Comparison of ENCODE assay signal across 8 mouse cellular contexts in the genomic region with DNA sequence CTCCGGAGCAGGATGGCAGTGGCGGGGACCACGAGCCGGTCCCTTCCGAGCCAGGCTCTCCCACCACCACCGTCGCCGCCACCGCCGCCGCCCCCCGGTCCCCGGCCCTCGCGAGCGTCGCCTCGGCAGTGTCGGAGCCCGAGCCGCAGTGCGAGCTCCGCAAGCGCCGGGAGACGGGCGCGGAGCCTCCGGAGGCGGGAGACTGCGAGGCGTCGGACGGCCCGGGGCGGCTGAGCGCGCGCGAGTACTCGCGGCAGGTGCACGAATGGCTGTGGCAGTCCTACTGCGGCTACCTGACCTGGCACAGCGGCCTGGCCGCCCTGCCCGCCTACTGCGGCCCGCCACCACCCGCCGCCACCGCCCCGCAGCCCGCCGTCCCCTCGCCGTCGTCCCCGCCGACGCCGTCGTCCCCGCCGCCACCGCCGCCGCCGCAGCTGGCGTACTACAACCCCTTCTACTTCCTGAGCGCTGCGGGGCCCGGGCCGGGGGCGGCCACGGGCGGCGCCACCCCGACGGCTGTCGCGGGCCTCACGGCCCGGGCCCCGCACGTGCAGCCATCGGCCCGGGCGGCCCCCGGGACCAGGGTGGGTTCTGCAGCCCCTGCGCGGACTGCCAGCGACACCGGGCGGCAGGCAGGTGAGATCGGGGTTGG. TPM values are rescaled to one million over a fixed set of nuclear protein-coding genes. Genes with fewer than 3 reads are reported as not detected.
DNase-seq lines count a peak whose midpoint lies in the region; ATAC-seq and TF ChIP-seq lines count a peak whose summit lies in the region.

No protein-coding gene starts in this region.

- peak overlapping the region; percentile 89 for H3K27ac ChIP-seq in heart, embryonic 15.5 days
- H3K27ac ChIP-seq in limb, embryonic 15.5 days: peak overlapping the region; percentile 83
- H3K27ac ChIP-seq in midbrain, embryonic 16.5 days (ENCODE audit: low read length): peak overlapping the region; percentile 88

- H3K27me3 ChIP-seq in C2C12 (ENCODE audit: control insufficient read depth, insufficient read depth, insufficient read length): no peaks in the 10 kb centered on the region
- H3K27me3 ChIP-seq in heart, embryonic 15.5 days: no peaks in the 10 kb centered on the region
- no peaks in the 10 kb centered on the region for H3K27me3 ChIP-seq in limb, embryonic 15.5 days
- H3K27me3 ChIP-seq in midbrain, embryonic 16.5 days (ENCODE audit: control insufficient read depth, insufficient read depth, low read depth, low read length): no peaks in the 10 kb centered on the region

- no peaks in the 10 kb centered on the region for H3K79me2 ChIP-seq in C2C12 (ENCODE audit: control insufficient read depth, insufficient read depth)

- TF ChIP-seq CTCF in C2C12 (IDR thresholded peaks at IDR 0.05; ENCODE audit: control insufficient read depth, insufficient read depth, insufficient read length): no peak

- H3ac ChIP-seq in C2C12 (ENCODE audit: control insufficient read depth, insufficient read length, low read depth): peak overlapping the region; percentile 70

- under 1% methylated on average over 88 of the region's 96 CpGs for WGBS in heart, embryonic 15.5 days
- under 1% methylated on average over 81 of the region's 96 CpGs for WGBS in limb, embryonic 15.5 days
- WGBS in midbrain, embryonic 16.5 days: under 1% methylated on average over 80 of the region's 96 CpGs

- H3K9me3 ChIP-seq in heart, embryonic 15.5 days (replicated peaks): no peaks in the 10 kb centered on the region
- H3K9me3 ChIP-seq in limb, embryonic 15.5 days: no peaks in the 10 kb centered on the region
- no peaks in the 10 kb centered on the region for H3K9me3 ChIP-seq in midbrain, embryonic 16.5 days (replicated peaks; ENCODE audit: control insufficient read depth, low read length, poor library complexity, severe bottlenecking)

- H3K4me3 ChIP-seq in C2C12 (ENCODE audit: insufficient read depth, poor library complexity, severe bottlenecking): peak overlapping the region; percentile 74
- H3K4me3 ChIP-seq in heart, embryonic 15.5 days: peak overlapping the region; percentile 97
- H3K4me3 ChIP-seq in limb, embryonic 15.5 days: peak overlapping the region; percentile 95
- H3K4me3 ChIP-seq in midbrain, embryonic 16.5 days (ENCODE audit: low read depth, low read length): peak overlapping the region; percentile 94

- peak; percentile 34; the same call in 1 of the 2 replicates for ATAC-seq in cerebellum, adult (ENCODE audit: insufficient number of reproducible peaks, low FRiP score, low TSS enrichment)
- ATAC-seq in heart, embryonic 15.5 days (replicated peaks; ENCODE audit: insufficient number of reproducible peaks, insufficient read depth, low FRiP score, low read depth): peak; percentile 73
- ATAC-seq in limb, embryonic 15.5 days (ENCODE audit: insufficient number of reproducible peaks, low FRiP score, low TSS enrichment, low read depth): peak; percentile 72
- peak; percentile 72 for ATAC-seq in midbrain, embryonic 16.5 days

- peak overlapping the region; percentile 94 for H3K9ac ChIP-seq in heart, embryonic 15.5 days
- peak overlapping the region; percentile 81 for H3K9ac ChIP-seq in limb, embryonic 15.5 days
- H3K9ac ChIP-seq in midbrain, embryonic 16.5 days (ENCODE audit: low read depth, low read length): peak overlapping the region; percentile 96

- DNase-seq in cerebellum, adult 11 months: no peak
- DNase-seq in cerebellum, postnatal 10 days: peak; percentile 65 to 66
- peak; percentile 30 to 51 for DNase-seq in thymus, postnatal 10 days (ENCODE audit: low spot score in 2 of 2)

- H3K79me3 ChIP-seq in C2C12 (ENCODE audit: low read depth): peaks cover 1% of the 10 kb centered on the region

- H3K4me2 ChIP-seq in heart, embryonic 15.5 days: peak overlapping the region; percentile 89
- peak overlapping the region; percentile 76 for H3K4me2 ChIP-seq in limb, embryonic 15.5 days
- H3K4me2 ChIP-seq in midbrain, embryonic 16.5 days (ENCODE audit: low read length): peak overlapping the region; percentile 72

- peaks cover 12% of the 10 kb centered on the region for H3K4me1 ChIP-seq in heart, embryonic 15.5 days (replicated peaks)
- peaks cover 9% of the 10 kb centered on the region for H3K4me1 ChIP-seq in limb, embryonic 15.5 days
- H3K4me1 ChIP-seq in midbrain, embryonic 16.5 days (ENCODE audit: control insufficient read depth, insufficient read depth, low read length): peaks cover 17% of the 10 kb centered on the region

- peaks cover 16% of the 10 kb centered on the region for H3K36me3 ChIP-seq in C2C12 (ENCODE audit: control insufficient read depth, insufficient read depth)
- H3K36me3 ChIP-seq in heart, embryonic 15.5 days: peaks cover 32% of the 10 kb centered on the region
- peaks cover 27% of the 10 kb centered on the region for H3K36me3 ChIP-seq in limb, embryonic 15.5 days
- H3K36me3 ChIP-seq in midbrain, embryonic 16.5 days (ENCODE audit: control insufficient read depth, insufficient read depth, low read length): peaks cover 9% of the 10 kb centered on the region; the same call in 1 of the 2 replicates

TF ChIP-seq in C2C12, 6 proteins besides CTCF, POLR2A, EP300 and RAD21:
- TF ChIP-seq MYOD1 (IDR thresholded peaks at IDR 0.05; ENCODE audit: control insufficient read depth, insufficient read length, low read depth): no peak
- no peak for TF ChIP-seq CEBPB (IDR thresholded peaks at IDR 0.05; ENCODE audit: low read depth)
- TF ChIP-seq USF1 (IDR thresholded peaks at IDR 0.05; ENCODE audit: low read depth): no peak
- TF ChIP-seq MAX (IDR thresholded peaks at IDR 0.05): no peak
- no peak for TF ChIP-seq MYOG (IDR thresholded peaks at IDR 0.05; ENCODE audit: control insufficient read depth, extremely low read depth, insufficient read length)
- no peak for TF ChIP-seq FOSL1 (IDR thresholded peaks at IDR 0.05; ENCODE audit: insufficient read depth, low read length, poor library complexity, severe bottlenecking)

RNA-seq across cellular contexts. Expression of a gene that starts 0.4 kb away (rescaled TPM):
- polyA plus RNA-seq in C2C12 (2012; fragmentation: generic; extraction: Trizol): 6.4 TPM
- 9.3 and 9.5 TPM in 2 replicates for polyA plus RNA-seq in heart, embryonic 15.5 days (2015; fragmentation: Nextera tagmentation; extraction: Ambion mirVana)
- polyA plus RNA-seq in limb, embryonic 15.5 days (2015; fragmentation: Nextera tagmentation; extraction: Ambion mirVana): 10.6 and 13.6 TPM in 2 replicates
- polyA plus RNA-seq in midbrain, embryonic 16.5 days (2015; fragmentation: Nextera tagmentation; extraction: Ambion mirVana): 19.6 and 22.3 TPM in 2 replicates

RNA-seq across cellular contexts. Expression of a gene that starts 58.0 kb away (rescaled TPM):
- 18.4 TPM for polyA plus RNA-seq in C2C12 (2012; fragmentation: generic; extraction: Trizol)
- polyA plus RNA-seq in heart, embryonic 15.5 days (2015; fragmentation: Nextera tagmentation; extraction: Ambion mirVana): 10.3 and 14.3 TPM in 2 replicates
- 15.7 and 19.4 TPM in 2 replicates for polyA plus RNA-seq in limb, embryonic 15.5 days (2015; fragmentation: Nextera tagmentation; extraction: Ambion mirVana)
- polyA plus RNA-seq in midbrain, embryonic 16.5 days (2015; fragmentation: Nextera tagmentation; extraction: Ambion mirVana): 19.1 and 19.8 TPM in 2 replicates
